Mouse (Mus musculus) erythroblast, embryonic 14.5 days (primary cell): ENCODE measurements around the gene Eif3b.

Source experiments
- GATA1 ChIP-seq: IDR thresholded peaks from 2 replicates; pipeline ENCODE4 v1.6.1; 2012; ENCODE audit warnings: low read length, inconsistent platforms, mixed read lengths
- TAL1 ChIP-seq: IDR thresholded peaks from 3 replicates; pipeline ENCODE4 v1.6.1; 2012; ENCODE audit warnings: low read length, inconsistent platforms, mixed read lengths

DNA sequence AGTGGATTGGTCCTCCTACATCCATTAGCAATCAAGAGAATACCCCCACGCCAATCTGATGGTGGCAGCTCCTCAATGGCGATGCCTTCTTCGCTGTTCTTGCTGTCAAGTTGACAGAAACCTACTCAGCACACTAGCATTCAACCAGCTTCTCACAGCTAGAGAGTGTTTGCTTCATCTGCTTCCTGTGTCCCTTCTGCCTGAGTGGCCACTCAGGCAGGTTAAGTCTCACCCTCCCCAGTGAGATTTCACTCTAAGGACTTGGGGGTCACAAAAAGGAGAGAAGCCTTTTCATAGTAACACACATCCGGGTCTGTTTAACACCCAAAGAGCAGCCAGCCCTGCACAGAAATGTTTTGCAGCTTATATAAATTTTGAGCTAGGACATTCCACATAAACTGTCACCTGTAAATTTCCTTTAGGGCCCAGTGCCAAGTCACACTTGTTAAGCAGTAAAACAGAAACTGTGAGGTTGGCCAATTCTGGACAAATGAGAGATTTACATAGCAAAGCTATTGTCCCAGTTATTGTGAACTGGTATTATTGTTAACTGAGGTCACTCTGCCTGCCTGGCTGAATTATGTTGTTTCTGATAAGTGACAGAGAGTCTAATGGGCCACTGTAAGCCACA lies 16.4 kb upstream of the Eif3b start:
- TF ChIP-seq TAL1 (no peak), GATA1 (no peak)
